Comparison of ENCODE assay signal across 12 mouse cellular contexts in the genomic region with DNA sequence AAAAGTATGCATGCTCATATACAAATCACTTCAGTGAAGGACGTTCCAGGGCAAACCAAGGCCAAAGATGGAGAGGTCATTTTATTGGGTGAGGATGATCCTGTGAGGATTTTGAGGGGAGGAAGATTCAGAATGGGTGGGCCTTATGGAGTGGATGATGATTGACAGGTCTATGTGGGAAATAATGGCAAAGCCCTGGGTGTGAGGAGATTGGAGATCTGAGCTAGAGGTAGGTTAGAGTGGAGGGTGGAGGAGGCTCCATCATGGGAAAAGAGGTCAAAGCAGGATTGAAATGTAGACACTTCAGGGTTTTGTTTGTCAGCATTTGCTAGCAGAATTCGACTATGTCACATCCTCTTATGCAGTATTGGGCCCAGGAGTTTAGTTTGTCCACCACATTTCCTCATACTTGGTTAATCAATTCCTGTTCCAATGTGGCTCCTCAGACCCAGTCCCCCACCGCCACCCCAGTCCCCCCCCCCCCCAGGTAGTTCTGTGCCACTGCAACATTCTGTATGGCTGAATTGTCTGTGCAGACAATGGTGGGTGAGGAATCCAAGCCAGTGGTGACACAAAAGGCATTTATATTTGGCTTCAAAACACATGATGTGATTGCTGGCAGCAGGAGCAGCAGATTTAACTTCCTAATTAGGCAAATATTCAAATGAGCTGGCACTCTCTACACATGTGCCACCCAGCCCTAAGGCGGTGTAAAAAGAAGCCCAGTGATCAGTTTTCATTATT.
DNase-seq lines count a peak whose midpoint lies in the region; ATAC-seq and TF ChIP-seq lines count a peak whose summit lies in the region.
"Had no signal": no experiment of that assay in that cellular context is flagged by ENCODE, and none has a peak within 500 bp of the region (broad histone marks: within the 10 kb centered on the region; RNA-seq: fewer than 3 reads in every experiment).

No protein-coding gene starts in this region.

- H3K9me3 ChIP-seq in forebrain, embryonic 11.5 days (ENCODE audit: control insufficient read depth, low read length): no peaks in the 10 kb centered on the region
- H3K9me3 ChIP-seq in forebrain, embryonic 10.5 days: no peaks in the 10 kb centered on the region
- H3K9me3 ChIP-seq in hindbrain, postnatal 0 days (ENCODE audit: low read length): no peaks in the 10 kb centered on the region
- H3K9me3 ChIP-seq in midbrain, embryonic 15.5 days: no peaks in the 10 kb centered on the region
- H3K9me3 ChIP-seq: heart, embryonic 15.5 days had no signal

- ATAC-seq in forebrain, embryonic 11.5 days (replicated peaks; ENCODE audit: low FRiP score): peak; percentile 81
- ATAC-seq in hindbrain, postnatal 0 days: peak; percentile 84
- ATAC-seq in midbrain, embryonic 15.5 days (replicated peaks): peak; percentile 86
- ATAC-seq: Patski had no signal

- no peaks in the 10 kb centered on the region for H3K4me1 ChIP-seq in forebrain, embryonic 11.5 days (replicated peaks; ENCODE audit: control insufficient read depth, insufficient read depth, low read length)
- H3K4me1 ChIP-seq in forebrain, embryonic 10.5 days: peaks cover 14% of the 10 kb centered on the region; the same call in 1 of the 2 replicates
- H3K4me1 ChIP-seq in hindbrain, postnatal 0 days (ENCODE audit: insufficient read depth, low read length): peaks cover 10% of the 10 kb centered on the region; the same call in 1 of the 2 replicates
- peaks cover 22% of the 10 kb centered on the region for H3K4me1 ChIP-seq in midbrain, embryonic 15.5 days
- H3K4me1 ChIP-seq in thymus, adult 2 months (replicated peaks; ENCODE audit: control insufficient read depth, insufficient read depth, low read length): no peaks in the 10 kb centered on the region
- H3K4me1 ChIP-seq: heart, embryonic 15.5 days had no signal

- no peak overlapping the region for H3K4me3 ChIP-seq in forebrain, embryonic 11.5 days (ENCODE audit: low read depth, low read length)
- H3K4me3 ChIP-seq in forebrain, embryonic 10.5 days: no peak overlapping the region
- no peak overlapping the region for H3K4me3 ChIP-seq in hindbrain, postnatal 0 days (ENCODE audit: low read length)
- no peak overlapping the region for H3K4me3 ChIP-seq in midbrain, embryonic 15.5 days
- no peak overlapping the region for H3K4me3 ChIP-seq in thymus, adult 2 months (ENCODE audit: control insufficient read depth, insufficient read depth, low read length)
- H3K4me3 ChIP-seq: heart, embryonic 15.5 days had no signal

- no peaks in the 10 kb centered on the region for H3K27me3 ChIP-seq in forebrain, embryonic 11.5 days (ENCODE audit: control insufficient read depth, insufficient read depth, low read length)
- H3K27me3 ChIP-seq in forebrain, embryonic 10.5 days (ENCODE audit: poor library complexity, severe bottlenecking): no peaks in the 10 kb centered on the region
- H3K27me3 ChIP-seq in hindbrain, postnatal 0 days (ENCODE audit: insufficient read depth, low read length): no peaks in the 10 kb centered on the region
- H3K27me3 ChIP-seq in midbrain, embryonic 15.5 days (replicated peaks): no peaks in the 10 kb centered on the region
- H3K27me3 ChIP-seq in thymus, adult 2 months (ENCODE audit: control insufficient read depth, insufficient read depth, low read length): no peaks in the 10 kb centered on the region
- H3K27me3 ChIP-seq: heart, embryonic 15.5 days had no signal

- H3K4me2 ChIP-seq in forebrain, embryonic 11.5 days (ENCODE audit: low read depth, low read length, severe bottlenecking): no peak overlapping the region
- H3K4me2 ChIP-seq in hindbrain, postnatal 0 days (ENCODE audit: low read depth, low read length): no peak overlapping the region
- no peak overlapping the region for H3K4me2 ChIP-seq in midbrain, embryonic 15.5 days
- H3K4me2 ChIP-seq: heart, embryonic 15.5 days had no signal

- H3K9ac ChIP-seq in forebrain, embryonic 11.5 days (ENCODE audit: low read length): no peak overlapping the region
- no peak overlapping the region for H3K9ac ChIP-seq in hindbrain, postnatal 0 days (replicated peaks; ENCODE audit: low read length)
- H3K9ac ChIP-seq in midbrain, embryonic 15.5 days: no peak overlapping the region
- H3K9ac ChIP-seq: heart, embryonic 15.5 days had no signal

- H3K36me3 ChIP-seq in forebrain, embryonic 11.5 days (ENCODE audit: control insufficient read depth, insufficient read depth, low read length): no peaks in the 10 kb centered on the region
- H3K36me3 ChIP-seq in forebrain, embryonic 10.5 days (replicated peaks): no peaks in the 10 kb centered on the region
- H3K36me3 ChIP-seq in hindbrain, postnatal 0 days (ENCODE audit: insufficient read depth, low read length): no peaks in the 10 kb centered on the region
- H3K36me3 ChIP-seq in midbrain, embryonic 15.5 days (replicated peaks): no peaks in the 10 kb centered on the region
- no peaks in the 10 kb centered on the region for H3K36me3 ChIP-seq in thymus, adult 2 months (ENCODE audit: control insufficient read depth, insufficient read depth, low read length)
- H3K36me3 ChIP-seq: heart, embryonic 15.5 days had no signal

- WGBS in forebrain, embryonic 11.5 days: 63% methylated on average over 4 of the region's 4 CpGs
- 77% methylated on average over 4 of the region's 4 CpGs for WGBS in forebrain, embryonic 10.5 days
- 44% methylated on average over 4 of the region's 4 CpGs for WGBS in hindbrain, postnatal 0 days
- 57% methylated on average over 4 of the region's 4 CpGs for WGBS in midbrain, embryonic 15.5 days
- WGBS in thymus, adult 2 months: 85% methylated on average over 4 of the region's 4 CpGs

- DNase-seq in forebrain, embryonic 11.5 days (ENCODE audit: low spot score): peak; percentile 51
- DNase-seq in forebrain, embryonic 10.5 days (ENCODE audit: extremely low spot score, low spot score): no peak
- peak; percentile 64 for DNase-seq in brain, embryonic 18.5 days (ENCODE audit: low read depth, low spot score)
- DNase-seq in hindbrain, postnatal 0 days (ENCODE audit: low spot score): peak; percentile 82
- no peak for DNase-seq in c-Kit-positive CD71-positive TER-119-positive erythroid progenitor cells, embryonic 14.5 days (ENCODE audit: low spot score)
- no peak for DNase-seq in thymus, adult 2 months
- no peak for DNase-seq in cerebellum, adult 11-12 months
- DNase-seq: adrenal gland, postnatal 36 days; kidney, adult 9 months had no signal

- H3K27ac ChIP-seq in forebrain, embryonic 11.5 days (ENCODE audit: low read depth, low read length): peak overlapping the region; percentile 32; the same call in 1 of the 2 replicates
- H3K27ac ChIP-seq in forebrain, embryonic 10.5 days: no peak overlapping the region
- peak overlapping the region; percentile 36; the same call in 1 of the 2 replicates for H3K27ac ChIP-seq in hindbrain, postnatal 0 days
- peak overlapping the region; percentile 69 for H3K27ac ChIP-seq in midbrain, embryonic 15.5 days
- H3K27ac ChIP-seq in thymus, adult 2 months (ENCODE audit: control insufficient read depth, insufficient read depth, low read length): no peak overlapping the region
- H3K27ac ChIP-seq: heart, embryonic 15.5 days had no signal

- no peak for TF ChIP-seq POLR2A in thymus, adult 2 months (IDR thresholded peaks at IDR 0.05; ENCODE audit: control insufficient read depth, extremely low read depth, insufficient read depth, low read length, poor library complexity)

- no peak for TF ChIP-seq CTCF in hindbrain, postnatal 0 days (IDR thresholded peaks at IDR 0.05; ENCODE audit: low read depth)
- TF ChIP-seq CTCF in thymus, adult 2 months (IDR thresholded peaks at IDR 0.05; ENCODE audit: borderline replicate concordance, control insufficient read depth, extremely low read depth, insufficient read depth, low read length, poor library complexity): no peak

Comparison
In these comparisons a context has a peak if more than half of its experiments do, and no peak if none do; other contexts are left out.
1. DNase-seq: peak in forebrain, embryonic 11.5 days (single experiment), brain, embryonic 18.5 days (single experiment) and hindbrain, postnatal 0 days (single experiment); none in forebrain, embryonic 10.5 days (single experiment), c-Kit-positive CD71-positive TER-119-positive erythroid progenitor cells, embryonic 14.5 days (single experiment), thymus, adult 2 months (single experiment) and cerebellum, adult 11-12 months (single experiment).
2. H3K27ac ChIP-seq: peak in forebrain, embryonic 11.5 days (single experiment), hindbrain, postnatal 0 days (single experiment) and midbrain, embryonic 15.5 days (single experiment); none in forebrain, embryonic 10.5 days (single experiment) and thymus, adult 2 months (single experiment).
3. Peak in every context shown above with its lines, with median percentiles within 50 percentile points of each other: ATAC-seq.